Mouse (Mus musculus) forebrain, postnatal 0 days (tissue): ENCODE measurements around the gene Scamp1. TPM values are rescaled to one million over a fixed set of nuclear protein-coding genes. Genes with fewer than 3 reads are reported as not detected.

ENCODE experiments used
- ATAC-seq: fragments of 200-750 bp; cut with Nextera tagmentation; 2 replicates; pipeline ENCODE4 v1.8.0; 2017; ENCODE audit warnings: mild to moderate bottlenecking, moderate library complexity
- DNase-seq: peaks from one replicate; pipeline ENCODE4 v3.0.0-alpha.2; 2015
- H3K27ac ChIP-seq: fragments of 300-500 bp; sonication (generic); 2 replicates; pipeline ENCODE4 v1.5.1; 2014; ENCODE audit warnings: low read depth, mild to moderate bottlenecking, antibody characterized with exemption, low read length, moderate library complexity, mixed read lengths
- H3K27me3 ChIP-seq: fragments of 300-500 bp; sonication (generic); 2 replicates; pipeline ENCODE4 v1.6.1; 2014; ENCODE audit warnings: mild to moderate bottlenecking, low read length, mixed read lengths; ENCODE audit not compliant: insufficient read depth
- H3K36me3 ChIP-seq: fragments of 300-500 bp; sonication (generic); 2 replicates; pipeline ENCODE4 v1.6.1; 2014; ENCODE audit warnings: mild to moderate bottlenecking, moderate library complexity; ENCODE audit not compliant: insufficient read depth
- H3K4me1 ChIP-seq: fragments of 300-500 bp; sonication (generic); 2 replicates; pipeline ENCODE4 v1.6.1; 2014; ENCODE audit warnings: antibody characterized with exemption; ENCODE audit not compliant: insufficient read depth
- H3K4me2 ChIP-seq: fragments of 300-500 bp; sonication (generic); 2 replicates; pipeline ENCODE4 v1.6.1; 2014; ENCODE audit warnings: low read depth, mild to moderate bottlenecking, moderate library complexity
- H3K4me3 ChIP-seq: fragments of 300-500 bp; sonication (generic); 2 replicates; pipeline ENCODE4 v1.5.1; 2014; ENCODE audit warnings: low read depth, low read length, mixed read lengths
- H3K9ac ChIP-seq: fragments of 300-500 bp; sonication (generic); 2 replicates; pipeline ENCODE4 v1.6.1; 2014; ENCODE audit warnings: mild to moderate bottlenecking
- H3K9me3 ChIP-seq: fragments of 300-500 bp; sonication (generic); 2 replicates; pipeline ENCODE4 v1.6.1; 2016; ENCODE audit warnings: low read length
- CTCF ChIP-seq: sonication (generic); IDR thresholded peaks from 2 replicates; pipeline ENCODE4 v1.5.1; 2016; ENCODE audit warnings: antibody characterized with exemption, control low read depth, low read depth
- WGBS: fragments of 180-500 bp; shearing (Covaris S2); extraction: QIAGEN DNeasy Blood & Tissue Kit; methylation state at CpG from one replicate; pipeline ENCODE4 v1.1.7; 2014; 5-methylcytosine and 5-hydroxymethylcytosine counted together
- polyA plus RNA-seq: library from polyadenylated mRNA; unstranded; fragments of >200 nt; fragmentation: Nextera tagmentation; extraction: Ambion mirVana; gene quantifications from 2 replicates; pipeline ENCODE4 v1.2.1, GENCODE M21; 2015
- total RNA-seq: library from RNA; depleted of rRNA; stranded (reverse); fragments of >200 nt; gene quantifications from 2 replicates; pipeline ENCODE4 v1.2.3, GENCODE M21; 2014; rRNA removed

Gene Scamp1
- total and polyA plus RNA-seq, 2 experiments from 2014 or later, result 116 to 119 TPM

DNA sequence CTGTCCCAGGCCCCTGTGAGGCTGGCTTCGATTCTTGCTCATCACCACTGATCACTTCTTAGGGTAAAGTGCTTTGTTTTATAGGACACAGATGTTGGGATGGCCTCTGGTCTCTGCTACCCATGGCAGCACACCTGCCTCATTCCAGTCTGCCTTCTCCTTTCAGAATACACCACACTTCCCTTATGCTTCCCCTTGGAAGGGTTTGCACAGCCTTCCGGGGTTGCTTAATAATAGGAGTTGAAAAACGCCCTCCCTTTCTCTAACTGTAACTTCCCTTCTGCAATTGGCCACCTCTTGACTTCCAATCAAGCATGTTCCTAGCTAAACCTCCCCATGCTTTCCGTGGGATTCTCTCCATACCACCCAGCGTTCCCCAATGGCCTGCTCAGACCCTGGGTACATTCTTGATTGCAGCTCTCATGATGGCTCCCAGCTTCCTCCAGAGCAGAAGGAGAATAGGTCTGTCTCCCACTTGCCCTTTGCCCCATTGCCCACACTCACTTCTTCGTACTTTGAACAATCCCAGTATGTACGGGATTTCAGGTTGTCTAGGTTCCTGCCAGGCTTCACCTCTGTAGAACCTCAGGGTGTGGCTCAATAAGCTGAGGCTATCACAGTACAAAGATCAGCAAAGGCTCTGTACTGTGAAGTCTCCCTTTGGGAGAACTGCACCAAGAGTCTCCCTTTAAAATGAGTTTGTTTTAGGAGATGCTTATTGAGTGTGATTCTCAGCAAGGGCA is 126.0 kb downstream of the Scamp1 start:
- H3K9ac ChIP-seq, result no peak overlapping the region
- no peaks in the 10 kb centered on the region for H3K36me3 ChIP-seq
- H3K4me3 ChIP-seq, result no peak overlapping the region
- H3K27ac ChIP-seq, result no peak overlapping the region
- no peaks in the 10 kb centered on the region for H3K4me1 ChIP-seq
- 89% methylated on average over 7 of the region's 7 CpGs for WGBS
- no peaks in the 10 kb centered on the region; the same call in 1 of the 2 replicates for H3K9me3 ChIP-seq
- H3K4me2 ChIP-seq, result no peak overlapping the region
- ATAC-seq (no peak), DNase-seq (no peak)
- TF ChIP-seq CTCF, result no peak
- H3K27me3 ChIP-seq, result no peaks in the 10 kb centered on the region

GRCm38 (mm10) chr13:94158864-94159477 is 126.7 kb downstream of the Scamp1 start:
- ATAC-seq, result no peak
- no peaks in the 10 kb centered on the region; the same call in 1 of the 2 replicates for H3K9me3 ChIP-seq
- H3K4me3 ChIP-seq, result no peak overlapping the region
- H3K27ac ChIP-seq, result no peak overlapping the region
- no peaks in the 10 kb centered on the region for H3K36me3 ChIP-seq
- no peak for TF ChIP-seq CTCF
- H3K9ac ChIP-seq, result no peak overlapping the region
- WGBS, result 54% methylated on average over 6 of the region's 6 CpGs
- no peak for DNase-seq
- H3K4me1 ChIP-seq, result no peaks in the 10 kb centered on the region
- no peaks in the 10 kb centered on the region for H3K27me3 ChIP-seq
- H3K4me2 ChIP-seq, result no peak overlapping the region

DNA sequence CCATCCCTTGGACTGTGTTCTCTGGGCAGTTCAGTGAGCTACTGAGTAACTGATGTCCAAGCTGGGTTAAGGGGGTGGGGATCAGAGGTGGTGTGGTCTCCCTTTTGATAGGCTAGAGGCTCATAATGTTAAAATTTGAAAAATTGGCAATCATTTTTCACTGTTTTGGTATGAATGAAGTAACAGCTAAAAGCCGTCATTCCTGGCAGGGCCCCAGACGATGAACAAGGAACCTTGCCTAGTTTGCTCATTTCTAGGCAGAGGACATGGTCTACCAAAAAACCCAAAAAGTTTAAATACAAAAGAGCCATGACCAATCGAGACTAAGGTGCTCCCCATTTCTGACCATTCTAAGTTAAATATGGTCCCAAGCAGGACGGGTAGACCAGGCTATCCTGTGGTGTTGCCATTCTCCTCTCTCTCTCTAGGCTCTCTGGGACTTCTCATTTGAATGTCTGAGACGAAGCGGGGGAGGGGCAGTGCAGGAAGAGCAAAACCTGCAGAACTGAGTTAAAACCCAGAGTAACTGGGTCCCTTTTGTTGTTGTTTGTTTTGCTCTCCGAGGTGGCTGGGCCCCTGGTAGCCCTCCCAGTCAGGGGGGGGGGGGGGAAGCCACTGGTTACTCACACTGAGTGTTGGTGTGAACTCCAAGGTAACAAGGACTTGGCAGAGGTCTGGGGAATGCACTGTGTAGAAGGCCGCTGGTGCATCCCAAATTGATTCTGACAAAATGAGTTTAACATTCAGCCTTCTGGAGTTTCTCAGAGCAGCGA is 129.8 kb downstream of the Scamp1 start:
- peak; percentile 76 for ATAC-seq
- Histone ChIP-seq H3K4me2 (no peak overlapping the region), H3K27me3 (no peaks in the 10 kb centered on the region), H3K27ac (no peak overlapping the region), H3K36me3 (no peaks in the 10 kb centered on the region), H3K9me3 (no peaks in the 10 kb centered on the region; the same call in 1 of the 2 replicates), H3K4me1 (no peaks in the 10 kb centered on the region), H3K9ac (no peak overlapping the region), H3K4me3 (no peak overlapping the region)
- no peak for TF ChIP-seq CTCF
- no peak for DNase-seq
- 48% methylated on average over 9 of the region's 9 CpGs for WGBS

GRCm38 (mm10) chr13:94154512-94155296 is 131.0 kb downstream of the Scamp1 start:
- no peak overlapping the region for H3K4me2 ChIP-seq
- 90% methylated on average over 15 of the region's 15 CpGs for WGBS
- no peak overlapping the region for H3K4me3 ChIP-seq
- H3K4me1 ChIP-seq, result no peaks in the 10 kb centered on the region
- no peaks in the 10 kb centered on the region for H3K36me3 ChIP-seq
- ATAC-seq (no peak), DNase-seq (no peak)
- H3K27ac ChIP-seq, result no peak overlapping the region
- H3K9ac ChIP-seq, result no peak overlapping the region
- H3K9me3 ChIP-seq, result no peaks in the 10 kb centered on the region; the same call in 1 of the 2 replicates
- H3K27me3 ChIP-seq, result no peaks in the 10 kb centered on the region
- TF ChIP-seq CTCF, result no peak

- no peaks in the 10 kb centered on the region for H3K27me3 ChIP-seq
Measured at GRCm38 (mm10) chr13:94153658-94154057, 132.0 kb downstream of the Scamp1 start.

DNA sequence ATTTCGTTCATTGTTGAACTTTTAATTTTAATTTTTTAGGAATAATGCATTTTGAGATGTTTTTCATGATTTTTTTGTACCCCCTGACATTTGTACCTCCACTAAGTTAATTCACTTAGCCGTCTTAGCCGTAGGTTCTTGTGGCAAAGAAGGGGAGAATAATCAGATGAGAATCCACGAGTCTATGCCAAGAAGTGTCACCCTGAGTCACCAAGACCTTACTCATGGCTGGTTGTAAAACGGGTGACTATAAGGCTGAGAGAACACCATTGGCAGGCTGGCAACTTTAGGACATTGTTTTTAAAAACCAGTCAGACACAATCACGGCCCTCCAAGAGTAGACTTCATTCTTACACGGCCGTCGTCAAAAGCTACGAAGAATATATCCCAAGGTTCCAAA is 132.8 kb downstream of the Scamp1 start:
- no peak for ATAC-seq
- no peak for DNase-seq
- no peak for TF ChIP-seq CTCF
- no peak overlapping the region for H3K9ac ChIP-seq
- no peaks in the 10 kb centered on the region; the same call in 1 of the 2 replicates for H3K9me3 ChIP-seq
- H3K36me3 ChIP-seq, result no peaks in the 10 kb centered on the region
- H3K4me3 ChIP-seq, result no peak overlapping the region
- H3K27me3 ChIP-seq, result no peaks in the 10 kb centered on the region
- 92% methylated on average over 10 of the region's 10 CpGs for WGBS
- no peak overlapping the region for H3K4me2 ChIP-seq
- no peaks in the 10 kb centered on the region for H3K4me1 ChIP-seq
- no peak overlapping the region for H3K27ac ChIP-seq

More at GRCm38 (mm10) chr13:94153658-94154057, 132.0 kb downstream of the Scamp1 start:
- Histone ChIP-seq H3K27ac (no peak overlapping the region), H3K4me1 (no peaks in the 10 kb centered on the region), H3K4me2 (no peak overlapping the region), H3K9ac (no peak overlapping the region), H3K4me3 (no peak overlapping the region), H3K36me3 (no peaks in the 10 kb centered on the region), H3K9me3 (no peaks in the 10 kb centered on the region; the same call in 1 of the 2 replicates)
- TF ChIP-seq CTCF, result no peak
- no peak for DNase-seq
- no peak for ATAC-seq
- WGBS, result 91% methylated on average over 6 of the region's 6 CpGs

Other genes starting within 250 kb of the Scamp1 start
- gene Lhfpl2, start 228.1 kb downstream of the Scamp1 start, total RNA-seq, result 16.2 and 23.6 TPM in 2 replicates
- 9.8 and 13.3 TPM in 2 replicates for gene Lhfpl2, start 228.1 kb downstream of the Scamp1 start, polyA plus RNA-seq
- gene Ap3b1, start 73.1 kb upstream of the Scamp1 start, total RNA-seq, result 24.7 and 25.8 TPM in 2 replicates
- 16.8 and 25.2 TPM in 2 replicates for gene Ap3b1, start 73.1 kb upstream of the Scamp1 start, polyA plus RNA-seq